Mouse (Mus musculus): Measurements from ENCODE around the gene Ntrk3.
A peak's percentile ranks its signal among the peaks of the same experiment; 100 is the strongest.

Gene Ntrk3

DNA sequence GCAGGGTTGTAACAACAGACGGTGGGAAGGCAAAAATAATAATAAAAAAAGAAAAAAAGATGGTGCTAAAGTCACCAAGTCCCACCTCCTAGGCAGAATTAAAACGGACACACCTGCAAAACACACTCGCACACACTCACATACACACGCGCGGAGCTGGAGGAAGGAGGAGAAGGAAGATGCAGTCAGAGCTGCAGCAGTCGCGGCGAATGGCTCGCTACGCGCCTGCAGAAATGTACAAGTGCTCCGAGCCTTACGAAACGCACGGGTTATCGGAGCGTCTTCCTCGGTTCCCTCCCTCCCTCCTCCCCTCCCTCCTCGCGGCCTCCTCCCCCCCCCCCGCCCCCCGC lies 159.7 kb downstream of the Ntrk3 start:
- DNase-seq, result peak; percentile 50

DNA sequence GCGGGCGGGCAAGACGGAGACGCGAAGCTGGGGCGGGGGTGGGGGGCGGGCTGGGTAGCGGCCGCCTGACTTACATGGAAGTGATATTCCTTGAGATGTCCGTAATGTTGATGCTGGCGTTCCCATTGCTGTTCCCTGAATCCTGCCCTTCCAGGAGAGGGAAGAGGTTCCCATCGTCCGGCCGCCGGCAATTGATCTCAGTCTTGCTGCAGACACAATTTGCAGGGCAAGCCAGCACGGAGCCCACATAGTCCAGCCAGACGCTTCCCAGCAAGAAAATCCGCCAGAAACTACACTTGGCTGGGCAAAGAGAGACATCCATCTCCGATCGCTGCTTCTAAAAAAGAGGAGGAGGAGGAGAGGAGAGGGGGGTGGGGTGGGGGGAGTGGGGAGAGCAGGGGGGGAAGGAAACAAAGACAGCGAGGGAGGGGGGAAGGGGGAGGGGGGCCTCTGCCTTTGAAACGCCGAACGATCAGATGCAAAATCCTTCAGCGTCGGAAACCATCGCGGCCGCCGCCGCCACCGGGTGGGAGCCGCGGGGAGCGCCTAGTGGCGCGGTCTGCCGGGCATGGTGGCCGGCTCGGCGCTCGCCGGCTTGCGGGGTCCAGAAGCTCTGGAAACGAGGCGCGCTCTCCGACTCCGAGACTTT lies 160.2 kb downstream of the Ntrk3 start:
- no peak for DNase-seq

DNA sequence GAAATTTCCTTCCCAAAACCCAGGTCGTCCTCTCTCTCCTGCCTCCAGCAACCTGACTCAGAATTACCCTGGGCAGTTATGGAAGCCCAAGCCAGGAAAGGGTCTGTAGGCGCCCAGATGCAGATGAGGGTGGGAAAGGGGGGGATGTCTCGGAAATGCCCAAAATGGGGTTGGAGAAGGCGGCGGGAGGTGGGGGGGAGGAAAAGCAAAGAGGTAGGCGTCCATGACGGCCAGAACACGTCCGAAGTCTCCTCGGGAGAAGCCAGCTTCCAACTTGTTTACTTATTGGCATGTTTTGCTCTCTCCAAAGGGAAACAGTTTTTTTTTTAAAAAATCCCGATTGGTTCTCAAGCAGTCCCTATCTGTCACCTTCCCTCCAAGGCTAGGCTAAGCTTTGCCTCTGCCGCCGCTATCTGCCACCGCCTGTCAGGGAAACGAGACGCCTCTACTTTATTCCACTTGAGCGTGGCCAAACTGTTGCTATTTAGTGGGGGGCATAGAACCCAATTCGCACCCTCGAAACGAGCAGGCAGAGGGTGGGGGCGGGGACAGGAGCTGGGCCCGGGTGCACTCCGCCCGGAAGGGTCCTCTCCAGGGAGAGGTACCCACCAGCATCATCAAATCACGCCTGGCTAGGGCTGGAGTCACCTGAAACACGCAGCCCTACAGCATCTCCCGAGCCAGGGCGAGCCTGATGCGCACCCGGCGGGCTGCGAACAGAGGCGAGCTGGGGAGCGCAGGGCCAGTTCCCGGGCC lies 160.9 kb downstream of the Ntrk3 start:
- no peak for DNase-seq

DNA sequence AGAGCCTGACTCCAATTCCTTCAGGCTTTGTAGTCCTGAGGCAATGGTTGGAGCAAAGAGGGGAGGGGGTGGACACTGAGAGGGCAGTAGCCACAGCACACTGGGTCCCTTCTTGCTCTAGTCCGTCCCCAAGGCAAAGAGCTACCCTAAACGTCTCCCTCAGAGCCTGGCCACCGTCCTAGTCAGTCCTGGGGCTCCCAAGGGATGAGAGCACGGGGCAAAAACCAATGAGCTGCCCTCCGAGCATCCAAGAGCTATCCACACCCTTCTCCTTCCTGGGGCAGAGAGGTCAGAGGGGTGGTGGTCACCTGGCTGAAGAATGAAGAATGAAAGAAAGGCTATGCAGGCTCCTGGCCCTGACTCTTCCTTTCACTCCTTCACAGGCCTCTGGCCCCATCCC lies 161.6 kb downstream of the Ntrk3 start:
- no peak for DNase-seq

DNA sequence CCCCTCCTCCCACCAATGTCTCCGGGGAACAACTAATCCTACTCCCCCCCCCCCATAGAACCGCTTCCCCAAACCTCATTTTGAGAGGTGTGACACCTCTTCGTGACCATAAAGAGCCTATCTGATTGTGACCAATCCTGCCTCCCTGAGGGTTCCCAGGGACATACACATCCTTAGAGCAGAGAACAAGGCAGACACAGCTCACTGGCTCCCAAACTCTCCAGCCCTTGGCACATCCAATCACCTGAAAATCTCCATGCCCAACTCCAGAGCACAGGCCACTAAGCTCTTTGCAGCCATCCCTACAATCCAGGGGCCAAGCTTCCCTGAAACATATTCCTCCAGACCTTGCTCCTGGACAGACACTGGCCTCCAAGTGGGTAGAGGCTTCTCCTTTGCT lies 162.3 kb downstream of the Ntrk3 start:
- no peak for DNase-seq

DNA sequence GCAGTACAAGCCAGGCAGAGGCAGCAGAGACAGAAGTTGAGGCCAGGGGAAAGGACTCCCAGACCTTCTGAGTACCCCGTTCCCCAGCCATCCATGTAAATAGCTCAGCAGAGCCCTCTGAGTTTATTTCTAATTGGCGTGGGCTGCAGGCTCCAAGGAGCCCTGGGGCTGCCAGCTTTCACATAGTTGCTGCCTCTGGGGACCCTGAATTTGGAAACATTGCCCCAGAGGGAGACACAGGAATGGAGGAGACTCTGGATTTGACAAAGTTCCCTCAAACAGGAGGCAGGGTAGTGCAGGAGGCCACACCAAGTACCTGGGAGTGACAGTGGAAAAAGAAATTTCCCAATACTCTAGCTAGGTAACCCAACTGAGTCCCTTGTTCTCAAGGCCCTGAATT lies 166.6 kb downstream of the Ntrk3 start:
- DNase-seq, result no peak

DNA sequence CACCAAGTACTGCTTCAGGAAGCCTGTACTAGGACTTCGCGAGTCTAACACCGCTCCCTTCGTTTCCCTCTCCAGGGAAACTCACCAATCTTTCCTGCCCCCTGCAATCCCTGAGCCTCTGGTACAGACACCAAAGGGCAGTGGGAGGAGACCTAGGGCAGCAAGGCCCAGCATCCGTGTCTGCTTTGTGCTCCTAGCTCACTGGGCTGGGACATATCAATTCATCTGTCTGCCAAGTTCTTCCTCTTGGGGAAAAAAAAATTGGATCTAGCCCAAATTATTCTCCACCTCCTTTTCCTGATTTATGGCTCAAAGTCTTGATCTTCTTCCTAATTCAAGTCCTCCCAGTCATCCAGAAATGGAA lies 168.6 kb downstream of the Ntrk3 start:
- DNase-seq, result no peak

DNA sequence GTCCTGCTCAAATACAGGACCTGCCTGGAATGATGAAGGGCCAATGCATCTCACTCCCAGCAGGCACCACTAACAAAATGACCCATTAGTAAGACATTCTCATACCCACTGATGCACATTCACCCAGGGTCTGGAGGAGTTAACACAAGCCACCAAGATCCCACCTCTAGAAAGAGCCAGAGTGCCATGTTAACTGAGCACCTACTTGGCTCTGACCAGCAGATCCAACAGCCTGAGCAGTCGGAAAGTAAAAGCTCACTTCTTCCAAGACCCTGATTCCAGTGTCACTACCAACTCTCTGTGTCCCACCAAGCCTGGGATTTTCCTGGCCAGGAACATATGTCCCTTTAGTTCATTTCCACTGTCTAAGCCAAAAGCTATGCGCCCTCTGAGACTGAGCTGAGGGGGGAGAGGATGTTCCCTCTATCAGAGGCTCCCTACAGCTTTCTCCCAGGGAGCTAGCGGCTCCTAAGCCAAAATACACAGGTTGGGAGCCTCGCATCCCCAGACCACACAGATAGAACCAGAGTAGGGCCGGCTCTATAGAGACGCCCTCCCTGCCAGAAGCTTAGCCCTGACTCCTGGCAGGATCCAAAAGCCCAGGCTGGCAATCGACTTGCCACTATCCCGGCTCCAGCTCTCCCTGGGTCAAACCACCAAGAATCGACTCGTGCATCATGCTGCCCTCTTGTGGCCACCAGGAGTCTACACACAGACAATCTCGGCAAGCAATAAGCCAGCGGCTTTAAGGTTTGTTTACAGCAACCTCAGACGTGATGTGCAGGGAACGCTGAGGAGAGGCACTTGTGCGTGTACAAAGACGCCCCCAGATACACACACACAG lies 169.2 kb downstream of the Ntrk3 start:
- DNase-seq, result no peak

DNA sequence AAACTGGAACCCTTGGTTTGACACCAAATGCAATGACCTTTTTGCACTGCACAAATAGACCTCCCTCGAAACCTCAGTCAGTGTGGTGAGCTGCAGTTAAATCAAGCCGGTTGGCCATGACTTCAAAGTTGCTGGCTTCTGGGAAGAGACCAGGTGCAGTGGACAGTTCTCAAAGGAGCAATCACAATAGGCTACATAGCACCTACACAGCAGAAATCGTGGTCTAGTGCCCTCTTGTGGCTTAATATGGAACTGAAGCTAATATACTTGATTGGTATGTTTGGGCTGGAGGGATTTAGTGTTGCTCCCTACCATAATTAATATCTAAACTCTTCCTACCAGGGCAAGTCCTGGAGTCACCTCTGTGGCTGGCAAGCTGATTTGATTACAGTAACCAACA lies 171.2 kb downstream of the Ntrk3 start:
- DNase-seq, result no peak

DNA sequence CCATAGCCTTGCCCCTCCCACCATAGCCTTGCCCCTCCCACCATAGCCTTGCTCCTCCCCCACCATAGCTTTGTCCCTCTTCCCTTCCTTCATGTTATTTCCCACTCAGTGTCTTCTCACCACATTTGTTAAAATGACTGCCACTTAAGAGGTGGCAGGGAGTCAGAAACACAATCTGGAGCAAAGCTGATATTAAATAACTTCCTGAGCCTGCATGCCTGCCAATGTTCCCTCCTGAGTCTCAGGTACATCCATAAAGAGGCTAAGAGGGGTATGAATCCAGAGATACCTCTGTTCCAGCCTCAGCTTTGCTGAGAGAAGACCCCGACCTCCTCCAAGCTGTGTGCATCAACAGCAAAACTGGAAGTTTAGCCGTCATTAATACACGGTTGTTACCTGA lies 172.4 kb downstream of the Ntrk3 start:
- DNase-seq, result no peak

DNA sequence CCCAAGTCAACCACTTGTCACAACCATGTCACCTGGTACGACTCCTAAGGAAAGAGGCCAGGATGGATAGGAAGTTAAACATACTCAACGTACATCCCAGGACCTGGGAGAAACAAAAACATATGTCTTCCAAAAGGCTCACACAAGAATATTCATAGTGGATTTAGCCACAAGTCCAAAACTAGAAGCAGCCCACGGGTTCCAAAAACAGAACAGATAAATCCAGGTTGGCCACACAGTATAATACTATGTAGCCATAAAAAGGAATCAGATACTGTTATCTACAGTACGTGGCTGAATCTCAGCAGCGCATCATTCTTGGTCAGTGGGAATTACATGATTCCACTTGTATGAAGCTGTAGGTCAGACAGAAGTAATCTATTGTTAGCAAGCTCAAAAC lies 179.3 kb downstream of the Ntrk3 start:
- no peak for DNase-seq

DNA sequence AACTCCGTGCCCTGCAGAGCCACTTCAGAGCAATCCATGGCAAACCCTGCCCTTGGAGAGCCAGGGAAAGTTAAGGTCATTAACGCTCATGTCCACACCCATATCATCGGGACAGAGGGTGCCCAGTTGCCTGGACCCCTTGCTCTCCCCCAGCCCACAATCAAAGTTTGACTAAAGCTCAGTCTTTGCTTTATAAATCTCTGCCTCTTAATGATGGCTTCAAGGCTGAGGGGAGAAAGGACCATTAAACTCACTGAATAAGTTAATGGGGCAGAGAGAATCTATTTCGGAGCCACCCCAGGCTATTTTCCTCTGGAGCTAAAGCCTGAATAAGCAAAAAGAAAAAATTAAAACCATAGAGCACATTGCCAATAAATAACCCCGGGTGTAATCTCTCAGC lies 182.3 kb downstream of the Ntrk3 start:
- no peak for DNase-seq

DNA sequence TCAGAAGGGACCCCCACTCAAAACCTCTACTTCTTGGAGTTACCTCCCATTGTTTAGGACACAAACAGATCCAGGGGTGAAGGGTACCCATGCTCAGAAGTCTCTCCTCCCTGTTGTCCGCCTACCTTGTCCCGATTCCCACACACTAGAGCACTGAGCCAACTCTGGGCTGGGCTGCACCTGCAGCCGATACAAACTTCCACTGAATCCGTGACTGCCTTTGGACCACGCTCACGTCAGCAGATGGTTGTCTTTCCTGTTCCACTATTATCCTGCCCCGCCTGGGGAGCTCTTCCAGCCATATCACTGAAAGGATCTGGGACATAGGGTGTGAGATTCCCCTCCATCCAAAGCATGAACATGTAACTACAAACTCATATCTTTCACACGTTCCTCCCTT lies 188.4 kb downstream of the Ntrk3 start:
- peak; percentile 34 for DNase-seq

DNA sequence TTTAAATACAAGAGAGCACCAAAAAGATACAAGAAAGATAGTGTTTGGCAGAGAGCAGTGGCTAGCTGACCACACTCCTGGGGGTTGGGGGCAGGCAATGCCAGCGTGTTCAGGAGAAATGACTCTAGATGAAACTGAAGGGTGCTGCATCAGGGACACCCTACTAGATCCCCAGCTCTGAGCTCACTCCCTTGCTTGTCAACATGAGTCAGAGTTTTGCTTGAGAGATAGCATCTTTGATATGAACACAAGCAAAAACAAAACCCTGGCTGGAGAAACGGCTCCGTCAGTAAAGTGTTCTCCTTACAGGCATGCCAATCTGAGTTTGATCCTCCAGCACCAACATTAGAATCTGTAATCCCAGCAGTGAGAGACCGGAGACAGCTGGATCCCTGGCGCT lies 189.1 kb downstream of the Ntrk3 start:
- no peak for DNase-seq

DNA sequence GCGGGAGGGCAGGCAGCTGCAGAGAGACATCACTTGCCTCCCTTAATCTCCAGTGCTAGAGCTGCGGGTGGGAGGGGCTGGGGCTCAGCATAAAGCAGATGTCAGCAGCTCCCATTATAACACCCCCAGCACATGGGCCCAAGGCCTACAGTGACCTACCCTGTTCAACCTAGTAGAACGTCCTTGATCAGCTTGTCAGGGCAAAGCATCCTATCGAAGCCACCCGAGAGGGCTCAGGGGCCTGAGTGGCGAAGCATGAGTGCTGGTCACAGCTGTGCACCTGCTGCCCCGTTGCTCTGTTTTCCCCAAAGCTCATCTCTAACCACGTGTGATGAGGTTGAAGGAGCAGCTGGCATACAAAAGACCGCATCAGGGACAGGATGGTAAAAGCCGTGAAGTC lies 191.3 kb downstream of the Ntrk3 start:
- no peak for DNase-seq

DNA sequence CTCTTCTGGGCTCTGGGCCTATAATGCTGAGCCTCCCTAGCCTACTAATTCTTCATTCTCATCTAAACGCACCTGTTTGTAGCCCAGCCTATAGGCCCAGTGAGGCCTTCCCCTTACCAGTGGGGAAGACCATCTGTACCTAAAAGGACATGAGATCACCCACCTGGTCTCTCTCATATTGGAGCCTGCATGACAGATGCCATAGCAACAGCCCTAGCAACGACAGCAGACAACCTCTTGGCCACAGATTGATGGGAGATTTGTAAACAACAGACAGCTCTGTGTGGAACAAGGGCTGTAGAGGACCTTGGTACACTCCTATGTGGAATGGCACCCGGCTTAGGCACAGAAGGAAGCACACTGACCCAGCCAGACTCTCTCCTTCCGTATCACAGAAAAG lies 195.3 kb downstream of the Ntrk3 start:
- DNase-seq, result no peak

DNA sequence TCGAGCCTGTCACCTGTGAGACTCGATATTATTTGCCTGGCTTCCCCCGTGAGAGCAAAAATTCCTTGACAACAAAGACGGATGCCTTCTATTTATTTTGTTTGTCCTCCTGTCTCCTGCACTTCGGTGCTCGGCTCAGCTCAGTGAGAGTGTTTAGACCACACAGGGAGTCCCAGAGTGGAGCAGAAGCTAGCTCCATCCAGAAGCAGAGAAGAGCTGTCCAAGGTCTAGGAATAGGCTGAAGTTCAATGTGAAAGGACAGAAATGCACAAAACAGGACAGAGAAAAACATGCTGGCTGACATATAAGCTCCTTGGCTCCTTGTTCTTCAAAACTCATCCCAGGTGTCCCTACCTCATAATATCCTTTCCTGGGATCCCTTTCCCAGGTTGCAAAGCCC lies 207.5 kb downstream of the Ntrk3 start:
- DNase-seq, result no peak

DNA sequence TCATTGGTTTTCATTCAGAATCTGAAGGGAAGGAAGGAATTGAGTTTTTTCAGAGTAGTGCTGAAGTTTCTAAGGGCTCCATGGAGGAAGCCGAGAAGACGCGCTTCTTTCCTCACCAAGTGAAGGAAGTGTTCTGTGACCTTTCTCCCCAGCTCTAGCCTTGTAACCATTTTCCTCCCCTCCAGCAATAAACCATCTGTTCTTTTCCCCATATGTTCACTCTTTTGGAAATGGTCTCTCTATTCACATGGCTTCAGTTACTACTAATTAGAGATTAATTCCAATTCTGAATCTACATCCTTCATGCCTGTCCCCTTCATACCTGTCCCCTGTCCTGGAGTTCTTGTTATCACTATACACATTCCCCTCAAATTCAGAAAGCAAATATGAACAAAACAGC lies 209.8 kb downstream of the Ntrk3 start:
- DNase-seq, result no peak

DNA sequence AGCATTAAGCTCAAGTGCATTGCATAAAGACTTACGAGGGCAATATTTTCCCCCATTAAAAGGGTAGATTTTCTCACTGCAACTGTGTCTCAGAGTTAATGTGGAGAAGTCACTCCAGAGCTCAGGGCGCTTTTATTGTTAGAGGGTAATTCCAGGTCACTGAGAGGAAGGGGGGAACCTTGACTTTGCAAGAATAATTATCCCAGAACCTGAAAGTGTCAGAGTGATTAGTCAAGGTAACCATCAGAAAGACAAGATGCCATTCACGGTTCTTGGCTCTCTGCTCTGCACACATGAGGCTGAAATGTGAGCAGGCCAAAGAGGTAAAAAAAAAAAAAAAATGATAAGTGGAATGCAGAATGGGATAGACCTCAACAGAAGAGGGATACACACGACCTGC lies 210.2 kb downstream of the Ntrk3 start:
- no peak for DNase-seq

DNA sequence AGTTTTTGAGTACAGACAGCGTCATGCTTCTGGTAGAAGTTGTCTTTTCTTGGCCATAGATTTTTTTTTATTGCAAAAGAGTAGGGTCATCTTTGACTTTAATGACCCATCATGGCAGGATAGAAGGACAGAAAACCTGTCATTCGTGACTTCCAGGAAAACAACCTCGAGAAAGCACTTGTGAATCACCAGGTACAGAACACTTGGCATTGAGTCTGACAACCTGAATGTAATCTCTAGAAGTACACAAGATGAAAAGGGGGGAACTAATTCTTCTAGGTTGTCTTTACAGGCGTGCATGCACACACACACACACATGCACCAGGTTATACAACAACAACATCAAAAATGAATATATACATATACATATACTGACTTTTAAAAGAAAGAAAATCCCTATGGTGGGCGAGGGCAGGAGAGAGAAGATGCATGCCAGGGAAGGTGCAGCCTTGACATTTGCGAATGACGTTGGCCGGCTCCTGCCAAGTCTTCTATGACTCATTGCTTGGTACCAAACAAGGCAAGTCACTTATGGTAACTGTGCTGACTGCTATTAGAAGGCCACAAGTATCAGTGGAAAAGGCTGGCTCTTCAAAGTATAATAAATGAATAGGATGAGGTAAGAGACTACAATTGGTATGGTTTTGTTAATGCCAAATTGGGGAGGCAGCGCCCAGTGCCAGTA lies 217.4 kb downstream of the Ntrk3 start:
- no peak for DNase-seq

DNA sequence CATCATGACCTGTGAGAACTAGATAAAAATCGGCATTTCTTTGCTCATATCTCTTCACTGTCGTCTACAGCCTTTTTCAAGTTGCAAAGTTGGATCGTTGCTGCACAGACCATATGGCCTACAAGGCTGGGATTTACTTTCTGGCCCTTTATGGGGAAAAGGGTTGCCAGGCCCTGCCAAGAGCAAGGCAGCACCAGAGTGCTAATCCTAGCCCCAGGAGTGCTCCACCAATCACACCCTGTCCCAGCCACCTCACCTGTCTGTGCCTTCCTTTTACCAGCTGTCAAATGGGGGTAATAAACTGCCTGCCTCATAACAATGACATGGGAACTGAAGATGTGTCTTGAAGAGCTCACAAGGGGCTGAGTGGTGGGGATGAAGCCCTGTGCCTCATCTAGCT lies 218.1 kb downstream of the Ntrk3 start:
- no peak for DNase-seq

DNA sequence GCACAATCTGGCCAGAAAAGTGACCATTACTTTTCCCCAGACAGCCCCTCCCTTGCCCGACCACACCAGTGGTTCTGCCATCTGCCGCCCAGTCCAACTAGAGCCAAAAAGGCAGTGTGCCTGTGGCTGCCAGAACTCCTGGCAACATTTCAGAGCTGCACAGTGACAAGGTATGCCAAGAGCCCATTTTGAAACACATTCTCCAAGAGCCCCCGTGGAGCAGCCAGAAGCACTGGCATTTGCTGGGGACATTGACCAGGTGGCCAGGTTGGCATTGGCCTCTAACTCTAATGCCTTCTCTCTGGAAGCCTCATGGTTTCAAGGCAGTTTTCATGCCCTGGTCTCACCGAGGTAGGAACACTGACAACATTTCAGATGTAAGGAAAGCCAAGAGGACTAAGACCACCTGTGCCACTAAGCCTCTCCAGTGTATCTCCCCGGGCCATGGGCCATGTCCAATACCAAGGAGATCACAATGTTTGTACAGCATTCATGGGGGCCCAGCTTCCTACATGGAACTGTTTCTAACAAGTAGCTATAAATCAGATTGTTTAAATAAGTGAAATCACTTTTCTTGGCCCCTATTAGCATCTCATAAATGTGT lies 218.9 kb downstream of the Ntrk3 start:
- DNase-seq, result peak; percentile 27

DNA sequence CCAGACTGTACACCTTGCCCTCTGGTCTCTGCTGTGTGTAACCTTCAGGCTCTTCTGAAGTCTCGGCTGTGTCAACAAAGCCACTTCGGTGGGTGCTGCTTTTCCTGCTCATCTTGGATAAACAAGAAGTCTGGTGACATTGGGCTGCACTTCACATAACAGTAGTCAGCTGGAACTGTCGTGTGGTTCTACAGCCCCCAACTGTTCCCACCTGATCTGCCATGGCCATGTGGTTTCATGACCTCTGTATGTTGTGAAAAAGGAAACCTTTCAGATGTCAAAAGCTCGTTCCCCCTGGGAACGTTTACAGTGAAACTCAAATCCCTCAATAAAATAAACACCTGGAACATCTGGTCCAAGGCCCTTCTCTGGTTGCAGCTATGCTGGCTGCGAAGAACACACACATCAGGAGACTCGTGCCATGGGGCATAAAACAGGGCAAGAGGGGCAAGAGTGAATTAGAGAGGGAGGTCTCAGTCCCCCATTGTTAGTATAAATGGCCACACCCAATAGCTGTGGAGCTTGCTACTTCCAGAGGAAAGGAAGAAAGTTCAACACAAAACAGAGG lies 222.7 kb downstream of the Ntrk3 start:
- no peak for DNase-seq
